Mouse (Mus musculus) forebrain, embryonic 15.5 days (tissue): ENCODE results near the gene Il27. TPM values are rescaled to one million over a fixed set of nuclear protein-coding genes. Genes with fewer than 3 reads are reported as not detected.

Experiments used
- ATAC-seq: fragments of 200-750 bp; cut with Nextera tagmentation; replicated peaks from 2 replicates; pipeline ENCODE4 v1.8.0; 2017; ENCODE audit warnings: mild to moderate bottlenecking, moderate TSS enrichment, moderate library complexity
- H3K27ac ChIP-seq: fragments of 300-500 bp; sonication (generic); replicated peaks from 2 replicates; pipeline ENCODE4 v1.5.1; 2015; ENCODE audit warnings: mild to moderate bottlenecking, inconsistent platforms
- H3K27me3 ChIP-seq: fragments of 300-500 bp; sonication (generic); 2 replicates; pipeline ENCODE4 v1.6.1; 2015; ENCODE audit warnings: inconsistent platforms
- H3K36me3 ChIP-seq: fragments of 300-500 bp; sonication (generic); 2 replicates; pipeline ENCODE4 v1.6.1; 2015; ENCODE audit warnings: mild to moderate bottlenecking, inconsistent platforms
- H3K4me1 ChIP-seq: fragments of 300-500 bp; sonication (generic); 2 replicates; pipeline ENCODE4 v1.6.1; 2015; ENCODE audit warnings: inconsistent platforms
- H3K4me2 ChIP-seq: fragments of 300-500 bp; sonication (generic); replicated peaks from 2 replicates; pipeline ENCODE4 v1.6.1; 2015; ENCODE audit warnings: mild to moderate bottlenecking, inconsistent platforms
- H3K4me3 ChIP-seq: fragments of 300-500 bp; sonication (generic); 2 replicates; pipeline ENCODE4 v1.5.1; 2015; ENCODE audit warnings: mild to moderate bottlenecking, inconsistent platforms
- H3K9ac ChIP-seq: fragments of 300-500 bp; sonication (generic); replicated peaks from 2 replicates; pipeline ENCODE4 v1.6.1; 2015; ENCODE audit warnings: mild to moderate bottlenecking, inconsistent platforms
- H3K9me3 ChIP-seq: fragments of 300-500 bp; sonication (generic); 2 replicates; pipeline ENCODE4 v1.6.1; 2016; ENCODE audit warnings: inconsistent platforms
- WGBS: fragments of 180-500 bp; shearing (Covaris S2); methylation state at CpG from one replicate; pipeline ENCODE4 v1.1.7; 2015; ENCODE audit warnings: mixed read lengths; 5-methylcytosine and 5-hydroxymethylcytosine counted together
- polyA plus RNA-seq: library from polyadenylated mRNA; unstranded; fragments of >200 nt; fragmentation: Nextera tagmentation; extraction: Ambion mirVana; gene quantifications from 2 replicates; pipeline ENCODE4 v1.2.1, GENCODE M21; 2015

The Il27 gene
- polyA plus RNA-seq, 1 experiment from 2014 or later = not detected

DNA sequence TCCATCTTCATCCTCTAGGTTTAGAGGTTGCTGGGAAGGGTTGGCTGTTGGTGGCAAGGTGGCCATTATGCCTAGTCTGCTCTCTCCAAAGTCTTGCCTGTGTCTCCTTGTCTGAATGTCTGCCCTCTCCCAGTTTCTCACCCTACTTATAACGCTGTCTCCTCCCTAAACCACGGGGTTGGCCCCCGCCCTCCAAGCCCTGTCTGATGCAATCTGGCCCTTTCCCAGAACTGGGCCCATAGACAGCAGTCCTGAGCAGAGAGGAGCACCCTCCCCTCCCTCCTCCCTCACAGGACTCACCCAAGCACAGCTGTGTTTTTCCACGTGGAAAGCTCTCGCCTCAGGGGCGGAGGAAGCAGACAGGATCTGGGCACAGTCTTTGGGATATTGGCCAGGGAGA is 30.6 kb upstream of the Il27 start:
- WGBS = 61% methylated on average over 6 of the region's 6 CpGs
- Histone ChIP-seq H3K36me3 (no peaks in the 10 kb centered on the region), H3K4me3 (no peak overlapping the region), H3K9me3 (no peaks in the 10 kb centered on the region), H3K27me3 (no peaks in the 10 kb centered on the region), H3K27ac (no peak overlapping the region), H3K4me2 (no peak overlapping the region), H3K4me1 (no peaks in the 10 kb centered on the region), H3K9ac (no peak overlapping the region)
- ATAC-seq = no peak

- Histone ChIP-seq H3K9ac (no peak overlapping the region), H3K4me2 (no peak overlapping the region), H3K36me3 (no peaks in the 10 kb centered on the region), H3K9me3 (no peaks in the 10 kb centered on the region), H3K27ac (no peak overlapping the region), H3K27me3 (no peaks in the 10 kb centered on the region), H3K4me3 (no peak overlapping the region), H3K4me1 (no peaks in the 10 kb centered on the region)
- no peak for ATAC-seq
- 70% methylated on average over 16 of the region's 16 CpGs for WGBS
These were observed 30.0 kb upstream of the Il27 start for GRCm38 (mm10) chr7:126624774-126625173.

- Histone ChIP-seq H3K9ac (no peak overlapping the region), H3K27ac (no peak overlapping the region), H3K4me3 (no peak overlapping the region), H3K4me1 (no peaks in the 10 kb centered on the region), H3K36me3 (no peaks in the 10 kb centered on the region), H3K27me3 (no peaks in the 10 kb centered on the region), H3K4me2 (no peak overlapping the region), H3K9me3 (no peaks in the 10 kb centered on the region)
- WGBS = 96% methylated on average over 1 of the region's 1 CpGs
- no peak for ATAC-seq
These were observed 28.6 kb upstream of the Il27 start for GRCm38 (mm10) chr7:126623381-126623780.

DNA sequence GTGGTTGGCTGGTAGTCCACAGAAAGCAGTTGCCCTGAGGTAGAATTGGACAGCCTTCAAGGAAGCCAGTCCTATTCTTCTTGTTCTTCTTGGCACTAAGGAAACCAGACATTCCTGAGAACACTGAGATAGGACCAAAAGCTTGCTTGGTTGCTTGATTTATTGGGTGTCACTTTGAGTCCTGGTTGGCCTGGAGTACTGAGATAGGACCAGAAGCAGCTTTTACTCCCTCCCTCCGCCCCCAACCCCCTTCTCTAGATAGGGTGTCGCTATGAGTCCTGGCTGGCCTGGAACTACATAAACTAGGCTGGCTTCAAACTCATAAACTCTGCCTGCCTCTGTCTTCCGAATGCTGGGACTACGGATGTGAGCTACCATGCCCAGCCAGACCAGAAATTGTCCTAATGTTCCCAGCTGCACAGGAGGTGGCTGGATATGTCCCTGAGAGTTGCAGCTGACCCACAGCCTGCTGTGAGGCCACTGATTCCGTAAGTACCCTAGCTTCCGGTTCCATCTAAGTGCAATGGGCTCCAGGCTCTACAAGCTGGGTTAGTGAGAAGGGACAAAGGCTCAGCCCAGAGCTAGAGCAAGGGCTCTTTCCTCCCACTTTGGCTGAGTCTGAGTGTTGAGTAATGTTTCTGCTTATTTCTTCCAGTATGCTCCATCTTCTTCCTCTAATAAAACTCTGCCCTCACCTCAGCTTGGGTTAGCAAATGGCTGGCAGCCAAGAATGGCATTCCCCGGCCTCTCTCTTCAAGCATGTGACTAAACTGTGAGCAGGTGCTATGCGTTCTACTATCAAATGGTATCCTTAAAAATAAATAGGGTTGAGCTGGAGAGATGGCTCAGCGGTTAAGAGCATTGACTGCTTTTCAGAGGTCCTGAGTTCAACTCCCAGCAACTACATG is 27.0 kb upstream of the Il27 start:
- WGBS = 87% methylated on average over 9 of the region's 9 CpGs
- Histone ChIP-seq H3K9me3 (no peaks in the 10 kb centered on the region), H3K36me3 (no peaks in the 10 kb centered on the region), H3K4me1 (no peaks in the 10 kb centered on the region), H3K4me3 (no peak overlapping the region), H3K9ac (no peak overlapping the region), H3K4me2 (no peak overlapping the region), H3K27ac (no peak overlapping the region), H3K27me3 (no peaks in the 10 kb centered on the region)
- no peak for ATAC-seq

- H3K9ac ChIP-seq = no peak overlapping the region
- no peak for ATAC-seq
- H3K27me3 ChIP-seq = no peaks in the 10 kb centered on the region
- no peaks in the 10 kb centered on the region for H3K9me3 ChIP-seq
- 81% methylated on average over 10 of the region's 10 CpGs for WGBS
- H3K4me1 ChIP-seq = no peaks in the 10 kb centered on the region
- no peak overlapping the region for H3K4me3 ChIP-seq
- no peak overlapping the region for H3K4me2 ChIP-seq
- H3K27ac ChIP-seq = no peak overlapping the region
- H3K36me3 ChIP-seq = no peaks in the 10 kb centered on the region
These were observed 25.0 kb upstream of the Il27 start for GRCm38 (mm10) chr7:126619559-126620275.

DNA sequence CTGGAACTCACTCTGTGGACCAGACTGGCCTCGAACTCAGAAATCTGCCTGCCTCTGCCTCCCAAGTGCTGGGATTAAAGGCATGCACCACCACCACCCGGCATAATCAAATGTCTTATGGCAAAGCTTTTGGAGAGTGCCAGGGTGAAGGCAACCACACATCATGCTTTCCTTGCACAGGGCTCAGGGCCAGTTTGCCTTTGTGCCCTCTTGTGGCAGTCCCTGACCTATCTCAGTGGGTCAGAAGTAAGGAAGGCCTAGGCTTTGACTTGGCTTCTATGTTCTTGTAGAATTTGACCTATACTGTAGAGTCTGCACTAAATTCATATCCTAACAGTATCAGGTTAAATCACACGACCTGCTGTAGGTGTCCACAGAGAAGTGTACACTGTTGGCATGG is 22.0 kb upstream of the Il27 start:
- no peak for ATAC-seq
- Histone ChIP-seq H3K4me3 (no peak overlapping the region), H3K9ac (no peak overlapping the region), H3K9me3 (no peaks in the 10 kb centered on the region), H3K4me1 (no peaks in the 10 kb centered on the region), H3K27ac (no peak overlapping the region), H3K27me3 (no peaks in the 10 kb centered on the region), H3K4me2 (no peak overlapping the region), H3K36me3 (no peaks in the 10 kb centered on the region)
- 69% methylated on average over 3 of the region's 3 CpGs for WGBS

- Histone ChIP-seq H3K9ac (no peak overlapping the region), H3K36me3 (no peaks in the 10 kb centered on the region), H3K9me3 (no peaks in the 10 kb centered on the region), H3K27me3 (no peaks in the 10 kb centered on the region), H3K4me3 (no peak overlapping the region), H3K4me1 (no peaks in the 10 kb centered on the region), H3K27ac (no peak overlapping the region), H3K4me2 (no peak overlapping the region)
- no peak for ATAC-seq
- WGBS = 78% methylated on average over 3 of the region's 3 CpGs
These were observed 18.0 kb upstream of the Il27 start for GRCm38 (mm10) chr7:126612736-126613135.

DNA sequence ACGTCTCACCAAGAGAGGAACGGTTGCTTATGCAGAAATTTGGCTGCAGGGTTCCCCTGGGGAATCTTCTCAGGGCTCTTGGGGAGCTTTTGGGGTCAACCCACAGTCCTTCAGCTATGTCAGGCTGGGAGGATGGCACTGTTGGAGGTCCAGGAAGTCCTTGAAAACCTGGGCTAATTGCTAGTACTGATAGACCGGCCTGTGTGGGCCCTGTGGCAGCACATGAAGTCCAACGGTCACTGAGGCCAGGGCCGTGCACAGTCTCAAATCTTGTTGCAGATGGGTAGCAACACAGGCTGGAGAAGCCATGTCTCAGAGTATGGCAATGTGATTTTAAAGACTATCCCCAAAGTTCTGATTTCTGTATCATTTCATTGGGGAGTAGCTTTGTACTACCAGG is 13.1 kb upstream of the Il27 start:
- H3K27ac ChIP-seq = no peak overlapping the region
- H3K4me2 ChIP-seq = no peak overlapping the region
- no peaks in the 10 kb centered on the region for H3K9me3 ChIP-seq
- H3K27me3 ChIP-seq = no peaks in the 10 kb centered on the region
- WGBS = 87% methylated on average over 5 of the region's 5 CpGs
- ATAC-seq = no peak
- H3K4me1 ChIP-seq = no peaks in the 10 kb centered on the region
- H3K36me3 ChIP-seq = no peaks in the 10 kb centered on the region
- H3K9ac ChIP-seq = no peak overlapping the region
- H3K4me3 ChIP-seq = no peak overlapping the region

- Histone ChIP-seq H3K4me1 (no peaks in the 10 kb centered on the region), H3K27ac (no peak overlapping the region), H3K4me2 (no peak overlapping the region), H3K27me3 (no peaks in the 10 kb centered on the region), H3K9me3 (no peaks in the 10 kb centered on the region), H3K9ac (no peak overlapping the region), H3K36me3 (no peaks in the 10 kb centered on the region), H3K4me3 (no peak overlapping the region)
- ATAC-seq = no peak
- WGBS = 82% methylated on average over 3 of the region's 3 CpGs
These were observed 12.3 kb upstream of the Il27 start for GRCm38 (mm10) chr7:126607064-126607463.

GRCm38 (mm10) chr7:126606611-126607010 is 11.9 kb upstream of the Il27 start:
- no peaks in the 10 kb centered on the region for H3K4me1 ChIP-seq
- WGBS = 80% methylated on average over 5 of the region's 5 CpGs

GRCm38 (mm10) chr7:126602650-126603049 is 7.9 kb upstream of the Il27 start:
- WGBS = 90% methylated on average over 3 of the region's 3 CpGs
- Histone ChIP-seq H3K4me3 (no peak overlapping the region), H3K27me3 (no peaks in the 10 kb centered on the region), H3K9ac (no peak overlapping the region), H3K4me2 (no peak overlapping the region), H3K4me1 (no peaks in the 10 kb centered on the region), H3K27ac (no peak overlapping the region), H3K36me3 (no peaks in the 10 kb centered on the region), H3K9me3 (no peaks in the 10 kb centered on the region)
- no peak for ATAC-seq

More at GRCm38 (mm10) chr7:126606611-126607010, 11.9 kb upstream of the Il27 start:
- no peaks in the 10 kb centered on the region for H3K9me3 ChIP-seq
- no peak overlapping the region for H3K4me2 ChIP-seq
- H3K36me3 ChIP-seq = no peaks in the 10 kb centered on the region
- H3K27ac ChIP-seq = no peak overlapping the region
- H3K27me3 ChIP-seq = no peaks in the 10 kb centered on the region
- H3K9ac ChIP-seq = no peak overlapping the region
- no peak overlapping the region for H3K4me3 ChIP-seq
- ATAC-seq = no peak

- Histone ChIP-seq H3K4me3 (no peak overlapping the region), H3K9me3 (no peaks in the 10 kb centered on the region), H3K9ac (no peak overlapping the region), H3K27ac (no peak overlapping the region), H3K27me3 (no peaks in the 10 kb centered on the region), H3K4me2 (no peak overlapping the region), H3K36me3 (no peaks in the 10 kb centered on the region), H3K4me1 (no peaks in the 10 kb centered on the region)
- 55% methylated on average over 4 of the region's 5 CpGs for WGBS
- no peak for ATAC-seq
These were observed 7.2 kb upstream of the Il27 start for GRCm38 (mm10) chr7:126601896-126602295.
